Mouse (Mus musculus): ENCODE data around the gene Zfand2b. TPM values are rescaled to one million over a fixed set of nuclear protein-coding genes. Genes with fewer than 3 reads are reported as not detected.

Gene Zfand2b
- polyA plus RNA-seq (2012; rRNA removed; ENCODE audit: low replicate concordance), result 63.2 and 93.5 TPM in 2 replicates

GRCm38 (mm10) chr1:75168472-75169464 is at the start of gene Zfand2b:
TSS of gene Zfand2b (plus strand) at chr1:75168646.

GRCm38 (mm10) chr1:75124346-75125321 is 43.8 kb upstream of the Zfand2b start, which contains the start of gene Nhej1:
TSS of gene Nhej1 (minus strand) at chr1:75125200.

GRCm38 (mm10) chr1:75133421-75134207 is 34.8 kb upstream of the Zfand2b start, which contains the start of gene Slc23a3:
TSS of gene Slc23a3 (minus strand) at chr1:75133890.

GRCm38 (mm10) chr1:75142301-75143261 is 25.9 kb upstream of the Zfand2b start, which contains the start of the genes Cnppd1 and Retreg2:
TSS of gene Cnppd1 (minus strand) at chr1:75142711.
TSS of gene Retreg2 (plus strand) at chr1:75142778.

GRCm38 (mm10) chr1:75180105-75180590 is 11.7 kb downstream of the Zfand2b start, which contains the start of gene Abcb6:
TSS of gene Abcb6 (minus strand) at chr1:75180392.

GRCm38 (mm10) chr1:75191622-75192402 is 23.4 kb downstream of the Zfand2b start, which contains the start of the genes Ankzf1 and Atg9a:
TSS of gene Ankzf1 (plus strand) at chr1:75192151.
TSS of gene Atg9a (minus strand) at chr1:75192196.

GRCm38 (mm10) chr1:75210136-75211087 is 42.0 kb downstream of the Zfand2b start, which contains the start of the genes Glb1l and Stk16:
TSS of gene Glb1l (minus strand) at chr1:75210813.
TSS of gene Stk16 (plus strand) at chr1:75210838.

GRCm38 (mm10) chr1:75219531-75219930 is 51.1 kb downstream of the Zfand2b start, which contains the start of gene Tuba4a:
TSS of gene Tuba4a (minus strand) at chr1:75219865.

Other genes with a start within 250 kb of the Zfand2b start
- 0.07 and 0.20 TPM in 2 replicates for gene Cfap65, start 233.0 kb upstream of the Zfand2b start, polyA plus RNA-seq (2012; rRNA removed; ENCODE audit: low replicate concordance)
- gene Ihh, start 217.0 kb upstream of the Zfand2b start, polyA plus RNA-seq (2012; rRNA removed; ENCODE audit: low replicate concordance), result 107 and 239 TPM in 2 replicates
- gene Nhej1, start 43.4 kb upstream of the Zfand2b start, polyA plus RNA-seq (2012; rRNA removed; ENCODE audit: low replicate concordance), result 1.7 and 2.3 TPM in 2 replicates
- 1.2 and 2.3 TPM in 2 replicates for gene Slc23a3, start 34.8 kb upstream of the Zfand2b start, polyA plus RNA-seq (2012; rRNA removed; ENCODE audit: low replicate concordance)
- gene Cnppd1, start 25.9 kb upstream of the Zfand2b start, polyA plus RNA-seq (2012; rRNA removed; ENCODE audit: low replicate concordance), result 40.3 and 56.9 TPM in 2 replicates
- gene Retreg2, start 25.9 kb upstream of the Zfand2b start, polyA plus RNA-seq (2012; rRNA removed; ENCODE audit: low replicate concordance), result 55.7 and 99.5 TPM in 2 replicates
- 20.6 and 30.7 TPM in 2 replicates for gene Abcb6, start 11.7 kb downstream of the Zfand2b start, polyA plus RNA-seq (2012; rRNA removed; ENCODE audit: low replicate concordance)
- gene Ankzf1, start 23.5 kb downstream of the Zfand2b start, polyA plus RNA-seq (2012; rRNA removed; ENCODE audit: low replicate concordance), result 13.9 and 15.1 TPM in 2 replicates
- 68.6 and 124 TPM in 2 replicates for gene Atg9a, start 23.6 kb downstream of the Zfand2b start, polyA plus RNA-seq (2012; rRNA removed; ENCODE audit: low replicate concordance)
- gene Glb1l, start 42.2 kb downstream of the Zfand2b start, polyA plus RNA-seq (2012; rRNA removed; ENCODE audit: low replicate concordance), result 1.0 and 1.3 TPM in 2 replicates
- gene Stk16, start 42.2 kb downstream of the Zfand2b start, polyA plus RNA-seq (2012; rRNA removed; ENCODE audit: low replicate concordance), result 215 and 279 TPM in 2 replicates
- gene Tuba4a, start 51.2 kb downstream of the Zfand2b start, polyA plus RNA-seq (2012; rRNA removed; ENCODE audit: low replicate concordance), result 83.6 and 122 TPM in 2 replicates
- gene A630095N17Rik, start 63.5 kb downstream of the Zfand2b start, polyA plus RNA-seq (2012; rRNA removed; ENCODE audit: low replicate concordance), result not detected in 2 replicates
- gene Dnajb2, start 67.8 kb downstream of the Zfand2b start, polyA plus RNA-seq (2012; rRNA removed; ENCODE audit: low replicate concordance), result 18.0 and 21.0 TPM in 2 replicates
- gene Ptprn, start 95.9 kb downstream of the Zfand2b start, polyA plus RNA-seq (2012; rRNA removed; ENCODE audit: low replicate concordance), result 5.3 and 6.2 TPM in 2 replicates
- 4.1 and 5.5 TPM in 2 replicates for gene Resp18, start 109.8 kb downstream of the Zfand2b start, polyA plus RNA-seq (2012; rRNA removed; ENCODE audit: low replicate concordance)
- gene Dnpep, start 149.3 kb downstream of the Zfand2b start, polyA plus RNA-seq (2012; rRNA removed; ENCODE audit: low replicate concordance), result 188 and 371 TPM in 2 replicates
- 207 and 271 TPM in 2 replicates for gene Des, start 191.7 kb downstream of the Zfand2b start, polyA plus RNA-seq (2012; rRNA removed; ENCODE audit: low replicate concordance)
- 32.3 and 57.1 TPM in 2 replicates for gene Speg, start 206.7 kb downstream of the Zfand2b start, polyA plus RNA-seq (2012; rRNA removed; ENCODE audit: low replicate concordance)